In genomic region chr7:99352526-99353400, GRCm38 (mm10) we compare ENCODE assay signal across 9 mouse cellular contexts. TPM values are rescaled to one million over a fixed set of nuclear protein-coding genes. Genes with fewer than 3 reads are reported as not detected.
DNase-seq lines count a peak whose midpoint lies in the region; TF ChIP-seq lines count a peak whose summit lies in the region.
"Had no signal": no experiment of that assay in that cellular context is flagged by ENCODE, and none has a peak within 500 bp of the region (broad histone marks: within the 10 kb centered on the region; RNA-seq: fewer than 3 reads in every experiment).

TSS of gene Serpinh1 (minus strand) at chr7:99353239.

- peak within 1 kb of the TSS; percentile 56 for H3K4me3 ChIP-seq in layer of hippocampus, adult 2 months
- peak within 1 kb of the TSS; percentile 67 for H3K4me3 ChIP-seq in embryonic facial prominence, embryonic 10.5 days
- peak within 1 kb of the TSS; percentile 89 for H3K4me3 ChIP-seq in heart, adult 2 months

- peak in 1 of 2 experiments; percentile 18 for DNase-seq in layer of hippocampus, adult 2 months (ENCODE audit: low spot score in 2 of 2)
- no peak for DNase-seq in layer of hippocampus, adult 11-12 months (ENCODE audit: low spot score)
- DNase-seq in embryonic facial prominence, embryonic 10.5 days (ENCODE audit: low spot score) = peak; percentile 93
- peak; percentile 93 for DNase-seq in heart, adult 2 months
- peak; percentile 91 for DNase-seq in kidney, adult 18-20 months
- peak; percentile 78 for DNase-seq in liver
- DNase-seq in neural tube, embryonic 10.5 days (ENCODE audit: extremely low spot score, low spot score) = peak; percentile 89
- DNase-seq in urinary bladder, postnatal 14 days (ENCODE audit: low spot score) = peak; percentile 89

- H3K4me1 ChIP-seq in embryonic facial prominence, embryonic 10.5 days = peaks cover 92% of the 10 kb centered on the region
- peaks cover 37% of the 10 kb centered on the region for H3K4me1 ChIP-seq in heart, adult 2 months (ENCODE audit: control insufficient read depth, insufficient read depth, low read length)

- intact Hi-C loops in heart, adult 2 months (cut with DNase I) = loop anchor here (5.0 kb wide), 1 partner anchor 1775 kb away; the partner anchor contains the start of genes Aamdc and Rsf1

- peak; percentile 63; the same call in 1 of the 2 replicates for TF ChIP-seq EP300 in heart, adult 2 months (IDR thresholded peaks at IDR 0.05; ENCODE audit: insufficient read depth, low read depth, low read length)

- H3K36me3 ChIP-seq in embryonic facial prominence, embryonic 10.5 days (replicated peaks) = peaks cover 34% of the 10 kb centered on the region
- peaks cover 10% of the 10 kb centered on the region for H3K36me3 ChIP-seq in heart, adult 2 months (ENCODE audit: control insufficient read depth, insufficient read depth, low read length)
- H3K36me3 ChIP-seq: G1E had no signal

- under 1% methylated on average over 35 of the region's 35 CpGs for WGBS in embryonic facial prominence, embryonic 10.5 days
- WGBS in heart, adult 2 months = 3% methylated on average over 35 of the region's 35 CpGs

- no peak for TF ChIP-seq CTCF in layer of hippocampus, adult 2 months (conservative IDR thresholded peaks at IDR 0.05)
- no peak for TF ChIP-seq CTCF in heart, adult 2 months (IDR thresholded peaks at IDR 0.05)

- H3K79me2 ChIP-seq in heart, adult 2 months (replicated peaks; ENCODE audit: control insufficient read depth, insufficient read depth, low read length) = peaks cover 5% of the 10 kb centered on the region; the same call in 1 of the 2 replicates

- peak; percentile 97 for TF ChIP-seq POLR2A in heart, adult 2 months (IDR thresholded peaks at IDR 0.05; ENCODE audit: insufficient read depth, low read depth, low read length)

- H3K9ac ChIP-seq in heart, adult 2 months (ENCODE audit: low read depth, low read length) = peak within 1 kb of the TSS; percentile 96

- H3K27ac ChIP-seq in layer of hippocampus, adult 2 months = peak within 1 kb of the TSS; percentile 84
- peak within 1 kb of the TSS; percentile 96 for H3K27ac ChIP-seq in embryonic facial prominence, embryonic 10.5 days (replicated peaks)
- peak within 1 kb of the TSS; percentile 99 for H3K27ac ChIP-seq in heart, adult 2 months

- H3K9me3 ChIP-seq in embryonic facial prominence, embryonic 10.5 days = no peaks in the 10 kb centered on the region
- H3K9me3 ChIP-seq: G1E had no signal

- H3K27me3 ChIP-seq in embryonic facial prominence, embryonic 10.5 days (replicated peaks; ENCODE audit: low read depth, poor library complexity, severe bottlenecking) = no peaks in the 10 kb centered on the region
- H3K27me3 ChIP-seq in heart, adult 2 months (ENCODE audit: control insufficient read depth, insufficient read depth, low read length) = no peaks in the 10 kb centered on the region

RNA-seq across cellular contexts. Expression of gene Serpinh1, which starts in this region (rescaled TPM):
- 10 to 100 TPM; 20.7 to 21.1 TPM for total RNA-seq in layer of hippocampus, adult 2 months (2021)
- polyA plus RNA-seq in embryonic facial prominence, embryonic 10.5 days (2016; fragmentation: Nextera tagmentation; extraction: Ambion mirVana) = 1,061 and 1,072 TPM in 2 replicates
- total RNA-seq in heart, adult 2 months (2021) = 100 to 1,000 TPM; 214 to 275 TPM
- 193 and 266 TPM in 2 replicates for polyA plus RNA-seq in heart, adult 2 months (2012; rRNA removed)
- polyA plus RNA-seq: G1E had no signal

Comparison
In these comparisons a context has a peak if more than half of its experiments do, and no peak if none do; other contexts are left out.
1. RNA of gene Serpinh1 (total RNA-seq): 214 to 275 TPM in heart, adult 2 months; 20.7 to 21.1 TPM in layer of hippocampus, adult 2 months; every median in the first group is over 4 times any median in the second.
2. Peak in every context shown above with its lines, with median percentiles within 50 percentile points of each other: H3K27ac ChIP-seq and H3K4me3 ChIP-seq.